Mouse (Mus musculus) thymus, postnatal 0 days (tissue): ENCODE measurements around the gene Wdr76. TPM values are rescaled to one million over a fixed set of nuclear protein-coding genes. Genes with fewer than 3 reads are reported as not detected.
"Not testable (repeated sequence)": the region's sequence is repeated elsewhere in the genome, so short reads cannot be mapped to it uniquely, and the experiment has no call there.

Experiments
- DNase-seq: peaks from one replicate; pipeline ENCODE4 v3.0.0-alpha.2; 2015; ENCODE audit warnings: low spot score
- polyA plus RNA-seq: library from polyadenylated mRNA; unstranded; fragments of >200 nt; fragmentation: Nextera tagmentation; extraction: Ambion mirVana; gene quantifications from 2 replicates; pipeline ENCODE4 v1.2.1, GENCODE M21; 2015

Gene Wdr76
- polyA plus RNA-seq, 1 experiment from 2014 or later, result 23.5 TPM

DNA sequence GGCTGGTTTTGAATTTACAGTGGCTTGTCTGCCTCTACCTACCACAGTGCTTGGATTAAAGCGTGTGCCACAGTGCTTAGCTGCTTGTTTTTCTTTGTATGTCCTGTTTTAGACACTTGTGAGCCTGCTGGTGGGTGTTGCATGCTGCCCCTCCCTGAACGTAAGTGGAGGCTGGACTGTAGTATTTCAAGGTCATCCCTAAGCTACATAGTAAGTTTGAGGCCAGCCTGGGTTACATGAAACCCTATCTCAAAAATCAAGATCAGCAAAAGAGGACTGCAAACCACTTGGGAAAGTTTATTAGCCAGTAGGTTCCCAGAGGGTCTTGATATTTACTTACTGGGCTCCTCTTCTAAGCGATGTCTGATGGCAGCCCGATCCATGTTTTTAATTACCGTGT is 11.6 kb downstream of the Wdr76 start:
- DNase-seq, result no peak

DNA sequence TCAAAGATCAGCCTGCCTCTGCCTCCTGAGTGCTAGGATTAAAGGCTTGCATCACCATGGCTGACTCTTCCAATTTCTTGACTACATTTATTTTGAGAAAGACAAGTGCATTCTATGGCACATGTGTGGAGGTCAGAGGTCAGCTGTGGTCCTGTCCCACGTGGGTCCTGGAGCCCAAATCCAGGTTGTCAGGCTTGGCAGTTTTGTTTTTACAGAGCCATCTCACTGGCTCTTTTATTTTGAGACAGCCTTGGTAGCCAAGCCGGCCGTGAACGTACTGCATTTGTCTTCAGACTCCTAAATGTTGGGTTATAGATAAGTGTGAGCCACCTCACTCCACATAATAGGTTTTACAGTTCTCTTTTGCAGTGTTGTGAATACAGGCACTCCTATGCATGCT is 12.2 kb downstream of the Wdr76 start:
- not testable (repeated sequence) for DNase-seq

DNA sequence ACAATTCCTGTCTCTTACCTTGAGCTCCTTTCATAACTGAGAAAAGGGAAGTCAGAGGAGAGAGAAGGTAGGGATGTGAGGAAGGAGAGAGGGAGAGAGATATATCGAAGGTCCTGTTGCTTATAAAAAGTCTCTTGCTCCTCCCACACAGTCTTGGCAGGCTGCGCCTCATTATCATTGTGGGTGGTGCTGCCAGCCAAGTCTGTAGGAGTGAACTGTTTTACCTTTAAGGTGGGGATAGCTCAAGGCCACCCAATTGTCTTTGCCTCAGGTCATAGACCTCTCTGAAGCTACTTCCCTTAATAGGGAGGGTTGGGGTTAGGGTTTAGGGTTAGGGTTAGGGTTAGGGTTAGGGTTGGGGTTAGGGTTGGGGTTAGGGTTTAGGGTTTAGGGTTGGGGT is 15.5 kb downstream of the Wdr76 start:
- no peak for DNase-seq

- not testable (repeated sequence) for DNase-seq
These were observed 16.3 kb downstream of the Wdr76 start for GRCm38 (mm10) chr2:121522830-121523229.

DNA sequence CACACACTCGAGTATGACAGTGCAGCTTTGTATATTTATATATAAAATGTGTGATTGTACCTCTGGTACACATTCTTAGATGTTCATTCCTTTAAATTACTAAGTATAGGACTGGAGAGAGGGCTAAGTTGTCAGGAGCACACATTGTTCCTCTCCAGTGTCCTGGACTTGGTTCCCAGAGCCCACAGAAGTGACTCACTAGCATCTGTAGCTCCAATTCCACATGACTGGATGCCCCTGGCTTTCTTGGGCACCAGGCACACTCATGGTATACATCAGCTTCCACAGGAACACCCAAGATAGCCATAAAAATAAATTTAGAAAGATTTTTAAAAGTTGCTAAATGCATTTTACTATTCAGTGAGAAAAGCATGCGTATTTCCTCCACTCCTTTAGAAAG is 18.5 kb downstream of the Wdr76 start:
- DNase-seq, result no peak

GRCm38 (mm10) chr2:121544829-121545228 is 38.3 kb downstream of the Wdr76 start:
- DNase-seq, result no peak

- no peak for DNase-seq
These were observed 43.1 kb downstream of the Wdr76 start for GRCm38 (mm10) chr2:121549630-121550029.

DNA sequence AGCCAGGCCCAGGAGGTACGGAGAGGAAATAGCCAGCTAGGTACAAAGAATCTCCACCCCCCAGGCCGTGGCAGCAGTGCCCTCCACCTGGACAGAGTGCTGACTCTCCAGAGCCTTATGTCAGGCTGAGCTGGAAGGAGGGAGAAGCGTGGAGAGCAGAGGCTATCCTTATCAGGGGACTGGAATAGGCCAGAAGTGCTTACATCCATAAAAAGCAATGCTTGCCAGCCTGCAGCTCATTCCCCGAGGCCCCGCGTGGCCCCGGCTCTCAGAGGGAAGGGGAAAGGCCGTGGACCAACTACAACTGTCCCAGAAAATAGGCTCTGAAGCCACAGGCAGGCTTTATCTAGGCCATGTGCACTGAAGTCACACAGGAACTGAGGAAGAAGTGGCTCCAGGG is 44.7 kb downstream of the Wdr76 start:
- no peak for DNase-seq

- DNase-seq, result no peak
These were observed 56.6 kb downstream of the Wdr76 start for GRCm38 (mm10) chr2:121563117-121563516.

- DNase-seq, result no peak
These were observed 59.4 kb downstream of the Wdr76 start for GRCm38 (mm10) chr2:121565911-121566310.

DNA sequence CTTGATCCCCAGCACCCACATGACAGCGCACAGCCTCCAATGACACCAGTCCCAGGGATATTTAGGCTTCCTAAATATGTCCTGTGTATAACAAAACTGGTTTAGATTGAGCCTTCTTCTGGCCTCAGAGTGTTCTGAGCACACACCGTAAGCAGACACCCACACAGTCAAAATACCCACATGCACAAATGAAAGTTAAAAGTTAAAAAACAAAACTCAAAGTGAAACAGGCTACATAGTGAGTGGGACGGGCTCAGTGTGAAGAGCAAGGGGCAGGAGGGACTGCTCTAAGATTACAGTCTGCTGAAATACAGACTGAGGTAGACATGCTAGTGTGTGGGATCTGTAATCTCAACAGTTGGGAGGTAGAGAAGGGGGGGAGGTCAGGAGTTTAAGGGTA is 63.5 kb downstream of the Wdr76 start:
- no peak for DNase-seq

DNA sequence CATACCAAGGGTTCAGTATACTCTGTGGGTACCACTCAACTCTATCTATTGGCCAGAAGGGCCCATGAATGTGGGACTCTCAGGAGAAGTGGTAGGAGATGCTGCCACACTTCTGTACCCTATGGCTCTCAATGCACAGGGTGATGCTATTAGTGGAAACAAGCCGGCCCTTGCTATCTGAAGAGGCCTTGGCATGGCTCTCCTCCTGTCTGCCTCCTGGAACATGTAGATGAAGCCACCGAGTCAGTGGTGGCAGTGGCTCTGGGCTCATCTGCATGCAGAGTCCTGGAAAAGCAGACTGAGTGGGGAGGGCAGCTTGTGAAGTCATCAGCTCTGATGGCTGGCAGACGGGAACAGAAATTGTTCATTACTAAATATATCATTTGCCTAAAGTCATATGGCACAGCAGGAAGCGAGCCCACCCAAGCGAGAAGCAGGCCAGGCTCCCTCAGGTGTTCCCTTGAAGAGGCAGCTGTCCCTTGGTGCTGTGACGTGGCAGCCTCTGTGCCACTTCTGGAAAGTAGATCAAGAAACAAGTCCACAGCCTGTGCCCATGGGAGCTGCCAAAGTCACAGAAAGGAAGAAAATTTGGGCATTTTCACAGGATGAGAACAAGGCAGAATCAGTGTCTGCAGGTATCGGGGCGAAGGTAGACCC is 64.6 kb downstream of the Wdr76 start:
- DNase-seq, result no peak

DNA sequence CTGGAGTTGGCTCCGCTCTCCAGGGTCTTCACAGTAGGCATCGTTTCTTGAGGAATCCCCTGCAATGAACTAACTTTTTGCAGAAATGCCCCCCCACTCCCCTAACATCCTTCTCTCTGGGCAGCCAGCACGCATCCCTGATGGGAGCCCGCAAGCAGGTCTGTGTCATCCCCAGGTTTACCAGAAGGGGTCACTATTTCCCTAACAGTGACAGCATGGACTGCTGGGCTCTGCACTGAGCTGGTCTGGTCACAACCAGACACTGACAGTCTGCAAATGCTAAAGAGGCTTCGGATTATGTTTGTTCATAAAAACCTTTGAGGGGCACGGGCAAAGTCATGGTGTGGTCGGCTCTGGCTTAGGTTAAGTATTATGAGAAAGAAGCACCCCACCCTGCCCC is 65.3 kb downstream of the Wdr76 start:
- peak; percentile 79 for DNase-seq

GRCm38 (mm10) chr2:121574066-121574630 is 67.6 kb downstream of the Wdr76 start:
- no peak for DNase-seq

DNA sequence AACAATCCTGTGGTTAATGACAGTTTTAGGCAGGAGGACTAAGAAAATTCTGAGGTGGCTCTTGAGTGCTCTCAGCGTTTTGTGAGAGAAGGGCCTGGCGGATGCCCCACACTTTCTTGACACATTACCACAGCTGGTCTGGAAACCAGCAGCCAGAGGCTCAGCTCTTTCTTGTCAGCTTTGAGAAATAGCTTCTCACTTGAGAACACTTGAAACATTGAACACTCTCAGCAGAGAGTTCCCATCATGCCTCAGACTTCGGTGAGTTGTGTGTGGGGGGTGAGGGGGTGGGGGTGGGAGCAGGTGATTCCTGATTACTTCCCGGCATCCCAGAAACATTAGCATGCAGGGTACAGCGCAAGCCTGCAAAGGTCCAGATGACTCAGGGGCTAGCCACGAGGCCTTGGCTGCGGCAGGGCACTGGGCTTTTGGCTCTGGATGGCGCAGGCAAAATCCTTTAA is 69.2 kb downstream of the Wdr76 start:
- DNase-seq, result no peak

GRCm38 (mm10) chr2:121582809-121583376 is 76.4 kb downstream of the Wdr76 start:
- DNase-seq, result no peak

DNA sequence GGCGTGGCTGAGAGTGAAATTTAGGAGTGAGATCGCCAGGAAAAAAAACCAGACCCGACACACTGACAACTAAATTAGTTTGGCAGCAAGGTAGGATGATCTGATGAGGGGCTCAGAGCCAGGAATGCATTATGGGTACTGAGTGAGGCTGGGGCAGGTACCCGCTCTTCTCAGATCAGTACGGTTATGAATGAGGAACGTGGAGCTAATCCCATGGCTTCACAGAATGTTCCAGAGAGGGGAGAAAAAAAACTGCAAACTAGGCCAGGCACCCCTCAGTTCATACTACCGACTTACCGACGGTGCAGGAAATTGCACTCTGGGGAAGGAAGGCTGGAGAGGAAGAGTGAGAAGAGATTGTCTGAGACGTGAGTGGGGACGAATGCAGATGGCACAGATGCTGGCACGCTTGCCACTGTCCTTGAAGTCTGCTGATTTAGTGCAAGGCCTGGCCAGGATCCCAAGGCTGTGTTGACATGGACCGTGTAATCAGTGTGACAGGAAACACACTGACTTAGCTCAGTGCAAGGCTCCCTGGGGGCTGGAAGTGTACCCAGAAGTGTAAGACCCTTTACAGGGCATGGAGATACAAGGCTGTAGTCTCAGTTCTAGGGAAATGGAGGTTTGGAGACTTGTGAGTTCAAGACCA is 77.1 kb downstream of the Wdr76 start:
- no peak for DNase-seq

GRCm38 (mm10) chr2:121584705-121585104 is 78.2 kb downstream of the Wdr76 start:
- no peak for DNase-seq

DNA sequence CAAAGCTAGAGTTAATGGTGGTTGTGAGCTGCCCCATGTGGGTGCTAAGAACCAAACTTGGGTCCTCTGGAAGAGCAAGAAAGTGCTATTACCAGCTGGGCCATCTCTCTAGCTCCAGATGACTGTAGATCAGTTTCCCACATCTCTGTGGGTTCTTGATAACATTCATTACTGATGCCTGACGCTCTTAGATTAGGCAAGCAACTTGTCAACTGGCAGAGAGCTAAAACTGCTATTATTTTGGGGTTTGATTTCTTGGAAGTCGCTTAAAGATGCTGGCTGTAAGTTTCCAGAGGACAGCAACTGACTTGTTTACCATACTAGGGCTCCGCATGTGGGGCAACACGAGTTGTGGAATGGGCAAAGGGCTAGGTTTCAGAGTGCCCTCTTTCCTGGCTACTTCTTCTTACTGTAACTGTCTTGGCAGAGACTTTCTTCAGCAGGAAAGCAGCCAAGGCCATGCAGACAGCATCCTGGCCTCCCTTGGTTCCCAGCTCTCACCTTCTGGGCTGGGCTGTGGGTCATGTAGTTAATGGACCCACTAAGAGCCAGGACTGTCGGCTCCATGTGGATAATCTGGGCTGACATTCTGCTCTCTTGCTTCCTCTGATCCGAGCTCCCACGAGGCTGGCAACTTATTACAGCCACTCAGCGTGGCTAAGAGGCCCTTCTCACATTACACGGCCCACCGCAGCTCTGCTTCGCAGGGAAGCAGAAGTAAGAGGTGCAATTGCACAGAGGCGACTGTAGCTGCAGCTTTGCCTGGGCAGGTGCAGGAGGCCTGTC is 81.2 kb downstream of the Wdr76 start:
- no peak for DNase-seq

DNA sequence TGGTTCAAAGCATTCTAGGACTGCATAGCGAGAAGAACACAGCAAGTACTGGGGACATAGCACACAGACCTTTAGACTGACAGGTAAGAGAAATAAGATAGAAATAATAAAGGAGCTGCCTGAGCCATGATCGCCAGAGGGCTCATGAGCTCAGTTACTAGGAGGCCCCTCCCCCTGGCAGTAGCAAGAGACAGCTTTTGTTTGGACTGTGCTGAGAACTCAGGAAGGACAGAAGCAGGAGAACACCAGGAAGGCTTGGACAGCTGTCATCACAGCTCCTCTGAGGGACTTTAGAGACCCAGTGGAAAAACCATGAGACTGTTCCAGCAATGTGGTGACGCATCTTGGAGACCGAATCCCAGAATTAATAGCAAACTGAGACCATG is 81.8 kb downstream of the Wdr76 start:
- no peak for DNase-seq

DNA sequence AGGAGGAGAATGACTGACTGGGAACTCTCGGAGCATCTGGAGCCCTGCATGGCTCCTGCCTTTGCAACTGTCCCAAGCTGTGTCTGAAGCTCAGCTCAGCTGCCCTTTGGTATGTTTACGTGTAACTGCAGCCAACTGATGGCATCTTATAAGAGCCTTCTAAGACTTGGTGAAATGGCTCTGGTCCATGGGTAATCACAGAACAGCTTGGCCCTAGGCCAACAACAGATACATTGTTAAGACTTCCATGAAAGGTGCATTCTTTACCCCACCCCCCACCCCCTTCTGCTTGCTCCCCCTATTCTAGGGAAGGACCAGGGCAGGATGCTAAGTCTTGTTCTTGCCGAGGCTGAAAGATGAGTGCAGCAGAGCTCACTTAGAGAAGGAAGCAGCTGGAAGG is 87.6 kb downstream of the Wdr76 start:
- no peak for DNase-seq
